ENCODE assay signal across 9 mouse cellular contexts in genomic region chr2:164348980-164349379, GRCm38 (mm10). TPM values are rescaled to one million over a fixed set of nuclear protein-coding genes. Genes with fewer than 3 reads are reported as not detected.
DNase-seq lines count a peak whose midpoint lies in the region; ATAC-seq and TF ChIP-seq lines count a peak whose summit lies in the region.
"Had no signal": no experiment of that assay in that cellular context is flagged by ENCODE, and none has a peak within 500 bp of the region (broad histone marks: within the 10 kb centered on the region; RNA-seq: fewer than 3 reads in every experiment).

No protein-coding gene starts in this region.

- DNase-seq in adrenal gland, adult 2 months: peak; percentile 17
- DNase-seq in adrenal gland, adult 8-10 months: no peak
- DNase-seq in layer of hippocampus, adult 2 months (ENCODE audit: low spot score in 2 of 2): no peak
- DNase-seq in layer of hippocampus, postnatal 36 days: no peak
- peak; percentile 34 for DNase-seq in ES-E14 (ENCODE audit: low read depth, low spot score)
- peak; percentile 62 for DNase-seq in embryo, embryonic 10.5 days (ENCODE audit: low spot score)

- no peaks in the 10 kb centered on the region for H3K9me3 ChIP-seq in ES-E14 (ENCODE audit: control insufficient read depth, insufficient read depth, low read depth, low read length)
- H3K9me3 ChIP-seq: limb, embryonic 15.5 days had no signal

- no peak overlapping the region for H3K9ac ChIP-seq in ES-E14 (ENCODE audit: insufficient read depth, low read depth, low read length, poor library complexity, severe bottlenecking)
- H3K9ac ChIP-seq: limb, embryonic 15.5 days had no signal

- peak; percentile 66 for TF ChIP-seq CTCF in layer of hippocampus, adult 2 months (conservative IDR thresholded peaks at IDR 0.05)

- ATAC-seq in megakaryocyte-erythroid progenitor cell, adult 5-6 weeks (replicated peaks; ENCODE audit: low FRiP score, low TSS enrichment, poor library complexity, severe bottlenecking): peak; percentile 84
- ATAC-seq in inflammation-experienced regulatory T-cells, adult 6 months: no peak

- in situ Hi-C loops in ES-E14 (cut with MboI; ENCODE audit: low sequenced_read_pairs in 2 of 2, unreplicated experiment in 2 of 2): loop anchor here in 1 of 2 experiments (10.0 kb wide), 1 partner anchor 244 kb away; no protein-coding TSS in a partner anchor

- H3K36me3 ChIP-seq in ES-E14 (ENCODE audit: control insufficient read depth, insufficient read depth, low read length, poor library complexity, severe bottlenecking): no peaks in the 10 kb centered on the region
- H3K36me3 ChIP-seq: limb, embryonic 15.5 days had no signal

- no peaks in the 10 kb centered on the region for H3K4me1 ChIP-seq in ES-E14 (ENCODE audit: control insufficient read depth in 2 of 2, insufficient read depth in 2 of 2, low read length in 2 of 2, poor library complexity in 1 of 2)
- H3K4me1 ChIP-seq: limb, embryonic 15.5 days had no signal

- no peak overlapping the region for H3K27ac ChIP-seq in layer of hippocampus, adult 2 months
- no peak overlapping the region for H3K27ac ChIP-seq in ES-E14 (ENCODE audit: insufficient read depth, low read depth, low read length, poor library complexity, severe bottlenecking)
- H3K27ac ChIP-seq: limb, embryonic 15.5 days had no signal

- no peak overlapping the region for H3K4me3 ChIP-seq in layer of hippocampus, adult 2 months
- no peak overlapping the region for H3K4me3 ChIP-seq in ES-E14 (ENCODE audit: insufficient read depth in 1 of 2, low read depth in 1 of 2, low read length in 2 of 2, poor library complexity in 1 of 2, severe bottlenecking in 1 of 2)
- H3K4me3 ChIP-seq: limb, embryonic 15.5 days had no signal

TF ChIP-seq in ES-E14, 5 proteins besides CTCF, POLR2A, EP300 and RAD21:
- TF ChIP-seq ZC3H11A (IDR thresholded peaks at IDR 0.05; ENCODE audit: borderline replicate concordance, low read depth, low read length): peak; percentile 64
- no peak for TF ChIP-seq MAFK (IDR thresholded peaks at IDR 0.05; ENCODE audit: insufficient read depth, low read depth, low read length)

RNA-seq across cellular contexts. Expression of gene Svs5, which starts 16.4 kb away (rescaled TPM):
- total RNA-seq in adrenal gland, adult 2 months (2021): 1 to 10 TPM; 1.5 to 1.7 TPM
- polyA plus RNA-seq in adrenal gland, adult 2 months (2012; rRNA removed): not detected in 2 replicates
- total RNA-seq in adrenal gland, adult 8-10 months (2022): 1 to 10 TPM in 3 of 4 experiments, under 1 TPM in 1; 0.51 to 2.4 (median 2.3) TPM
- total RNA-seq in layer of hippocampus, adult 2 months (2021): not detected
- total RNA-seq in layer of hippocampus, postnatal 36 days (2021): not detected
- total RNA-seq in ES-E14 (2012; rRNA removed): not detected in 2 replicates
- not detected in 2 replicates for total RNA-seq in megakaryocyte-erythroid progenitor cell, adult 5-6 weeks (2014; fragmentation: Nextera tagmentation)
- total RNA-seq in megakaryocyte-erythroid progenitor cell, adult 5-6 weeks (2017): not detected in 2 replicates
- polyA plus RNA-seq in inflammation-experienced regulatory T-cells, adult 6 months (2017; shearing (Covaris generic)): not detected
- polyA plus RNA-seq: limb, embryonic 15.5 days had no signal

RNA-seq across cellular contexts. Expression of gene Svs6, which starts 32.4 kb away (rescaled TPM):
- not detected for total RNA-seq in adrenal gland, adult 2 months (2021)
- polyA plus RNA-seq in adrenal gland, adult 2 months (2012; rRNA removed): not detected in 2 replicates
- total RNA-seq in adrenal gland, adult 8-10 months (2022): not detected
- total RNA-seq in layer of hippocampus, adult 2 months (2021): not detected
- total RNA-seq in layer of hippocampus, postnatal 36 days (2021): not detected
- total RNA-seq in ES-E14 (2012; rRNA removed): not detected in 2 replicates
- total RNA-seq in megakaryocyte-erythroid progenitor cell, adult 5-6 weeks (2014; fragmentation: Nextera tagmentation): not detected in 2 replicates
- total RNA-seq in megakaryocyte-erythroid progenitor cell, adult 5-6 weeks (2017): not detected in 2 replicates
- polyA plus RNA-seq in inflammation-experienced regulatory T-cells, adult 6 months (2017; shearing (Covaris generic)): not detected
- polyA plus RNA-seq: limb, embryonic 15.5 days had no signal

RNA-seq across cellular contexts. Expression of gene Slpi, which starts 39.9 kb away (rescaled TPM):
- total RNA-seq in adrenal gland, adult 2 months (2021): 10 to 100 TPM; 19.3 to 36.0 TPM
- 5.7 and 8.5 TPM in 2 replicates for polyA plus RNA-seq in adrenal gland, adult 2 months (2012; rRNA removed)
- 10 to 100 TPM in 3 of 4 experiments, 1 to 10 TPM in 1; 8.5 to 24.2 (median 22.2) TPM for total RNA-seq in adrenal gland, adult 8-10 months (2022)
- 1 to 10 TPM in 1 of 2 experiments, not detected in 1; 1.8 TPM for total RNA-seq in layer of hippocampus, adult 2 months (2021)
- 1 to 10 TPM in 1 of 2 experiments, under 1 TPM in 1; 0.85 to 1.4 TPM for total RNA-seq in layer of hippocampus, postnatal 36 days (2021)
- total RNA-seq in ES-E14 (2012; rRNA removed): not detected in 2 replicates
- not detected in 2 replicates for total RNA-seq in megakaryocyte-erythroid progenitor cell, adult 5-6 weeks (2014; fragmentation: Nextera tagmentation)
- total RNA-seq in megakaryocyte-erythroid progenitor cell, adult 5-6 weeks (2017): not detected in 2 replicates
- polyA plus RNA-seq in inflammation-experienced regulatory T-cells, adult 6 months (2017; shearing (Covaris generic)): 1 to 10 TPM; 3.3 to 7.1 (median 3.8) TPM

RNA-seq across cellular contexts. Expression of gene Rbpjl, which starts 54.0 kb away (rescaled TPM):
- total RNA-seq in adrenal gland, adult 2 months (2021): not detected
- polyA plus RNA-seq in adrenal gland, adult 2 months (2012; rRNA removed): not detected in 2 replicates
- not detected for total RNA-seq in adrenal gland, adult 8-10 months (2022)
- under 1 TPM; 0.07 to 0.46 TPM for total RNA-seq in layer of hippocampus, adult 2 months (2021)
- under 1 TPM; 0.35 to 0.46 TPM for total RNA-seq in layer of hippocampus, postnatal 36 days (2021)
- 0.04 TPM in 1 of 2 replicates, not detected in the other for total RNA-seq in ES-E14 (2012; rRNA removed)
- not detected in 2 replicates for total RNA-seq in megakaryocyte-erythroid progenitor cell, adult 5-6 weeks (2014; fragmentation: Nextera tagmentation)
- not detected in 2 replicates for total RNA-seq in megakaryocyte-erythroid progenitor cell, adult 5-6 weeks (2017)
- not detected for polyA plus RNA-seq in inflammation-experienced regulatory T-cells, adult 6 months (2017; shearing (Covaris generic))

RNA-seq across cellular contexts. Expression of gene Matn4, which starts 56.0 kb away (rescaled TPM):
- total RNA-seq in adrenal gland, adult 2 months (2021): 1 to 10 TPM in 1 of 2 experiments, under 1 TPM in 1; 0.17 to 1.8 TPM
- polyA plus RNA-seq in adrenal gland, adult 2 months (2012; rRNA removed): 1.0 TPM in 2 replicates
- under 1 TPM; 0.38 to 0.81 (median 0.67) TPM for total RNA-seq in adrenal gland, adult 8-10 months (2022)
- 10 to 100 TPM; 10.3 to 11.2 TPM for total RNA-seq in layer of hippocampus, adult 2 months (2021)
- 10 to 100 TPM; 13.0 to 13.4 TPM for total RNA-seq in layer of hippocampus, postnatal 36 days (2021)
- 1.7 and 2.3 TPM in 2 replicates for total RNA-seq in ES-E14 (2012; rRNA removed)
- not detected in 2 replicates for total RNA-seq in megakaryocyte-erythroid progenitor cell, adult 5-6 weeks (2014; fragmentation: Nextera tagmentation)
- 0.09 TPM in 1 of 2 replicates, not detected in the other for total RNA-seq in megakaryocyte-erythroid progenitor cell, adult 5-6 weeks (2017)
- under 1 TPM in 1 of 3 experiments, not detected in 2; 0.21 TPM for polyA plus RNA-seq in inflammation-experienced regulatory T-cells, adult 6 months (2017; shearing (Covaris generic))

Comparison
In these comparisons a context has a peak if more than half of its experiments do, and no peak if none do; other contexts are left out.
1. DNase-seq: peak in adrenal gland, adult 2 months (single experiment), ES-E14 (single experiment) and embryo, embryonic 10.5 days (single experiment); none in adrenal gland, adult 8-10 months (single experiment), layer of hippocampus, adult 2 months (0 of 2) and layer of hippocampus, postnatal 36 days (0 of 2).